Mouse (Mus musculus) stomach, postnatal 0 days (tissue): ENCODE measurements around the gene Rnd2. TPM values are rescaled to one million over a fixed set of nuclear protein-coding genes. Genes with fewer than 3 reads are reported as not detected.
"Not testable (repeated sequence)": the region's sequence is repeated elsewhere in the genome, so short reads cannot be mapped to it uniquely, and the experiment has no call there.

Experiments
- ATAC-seq: fragments of 200-750 bp; cut with Nextera tagmentation; 2 replicates; pipeline ENCODE4 v1.8.0; 2017; ENCODE audit not compliant: low FRiP score, low TSS enrichment
- DNase-seq: peaks from one replicate; pipeline ENCODE4 v3.0.0-alpha.2; 2016; ENCODE audit warnings: low spot score
- H3K27ac ChIP-seq: fragments of 300-500 bp; sonication (generic); replicated peaks from 2 replicates; pipeline ENCODE4 v1.5.1; 2014; ENCODE audit warnings: mild to moderate bottlenecking, control low read depth
- H3K27me3 ChIP-seq: fragments of 300-500 bp; sonication (generic); 2 replicates; pipeline ENCODE4 v1.6.1; 2014; ENCODE audit warnings: low read length; ENCODE audit not compliant: control insufficient read depth, insufficient read depth
- H3K36me3 ChIP-seq: fragments of 300-500 bp; sonication (generic); 2 replicates; pipeline ENCODE4 v1.6.1; 2014; ENCODE audit warnings: low read length, mixed read lengths; ENCODE audit not compliant: control insufficient read depth, insufficient read depth
- H3K4me1 ChIP-seq: fragments of 300-500 bp; sonication (generic); replicated peaks from 2 replicates; pipeline ENCODE4 v1.6.1; 2014; ENCODE audit warnings: antibody characterized with exemption; ENCODE audit not compliant: control insufficient read depth, insufficient read depth
- H3K4me2 ChIP-seq: fragments of 300-500 bp; sonication (generic); replicated peaks from 2 replicates; pipeline ENCODE4 v1.6.1; 2014; ENCODE audit warnings: low read depth, mild to moderate bottlenecking, control low read depth, moderate library complexity
- H3K4me3 ChIP-seq: fragments of 300-500 bp; sonication (generic); 2 replicates; pipeline ENCODE4 v1.5.1; 2014; ENCODE audit warnings: low read depth, low read length, control low read depth
- H3K9ac ChIP-seq: fragments of 300-500 bp; sonication (generic); 2 replicates; pipeline ENCODE4 v1.6.1; 2014; ENCODE audit warnings: mild to moderate bottlenecking, low read length, control low read depth, mixed read lengths
- H3K9me3 ChIP-seq: fragments of 300-500 bp; sonication (generic); 2 replicates; pipeline ENCODE4 v1.6.1; 2016; ENCODE audit warnings: low read length; ENCODE audit not compliant: control insufficient read depth
- CTCF ChIP-seq: IDR thresholded peaks from 2 replicates; pipeline ENCODE4 v1.5.1; 2016; ENCODE audit warnings: antibody characterized with exemption, low read depth, mild to moderate bottlenecking, moderate library complexity
- EP300 ChIP-seq: optimal IDR thresholded peaks from 2 replicates; pipeline ENCODE3; 2016; ENCODE audit warnings: antibody characterized with exemption
- WGBS: fragments of 180-500 bp; shearing (Covaris S2); extraction: QIAGEN DNeasy Blood & Tissue Kit; methylation state at CpG from one replicate; pipeline ENCODE4 v1.1.7; 2014; 5-methylcytosine and 5-hydroxymethylcytosine counted together
- polyA plus RNA-seq: library from polyadenylated mRNA; unstranded; fragments of >200 nt; fragmentation: Nextera tagmentation; extraction: Ambion mirVana; gene quantifications from 2 replicates; pipeline ENCODE4 v1.2.1, GENCODE M21; 2015

Gene Rnd2
- polyA plus RNA-seq, 1 experiment from 2014 or later, result 15.3 TPM

DNA sequence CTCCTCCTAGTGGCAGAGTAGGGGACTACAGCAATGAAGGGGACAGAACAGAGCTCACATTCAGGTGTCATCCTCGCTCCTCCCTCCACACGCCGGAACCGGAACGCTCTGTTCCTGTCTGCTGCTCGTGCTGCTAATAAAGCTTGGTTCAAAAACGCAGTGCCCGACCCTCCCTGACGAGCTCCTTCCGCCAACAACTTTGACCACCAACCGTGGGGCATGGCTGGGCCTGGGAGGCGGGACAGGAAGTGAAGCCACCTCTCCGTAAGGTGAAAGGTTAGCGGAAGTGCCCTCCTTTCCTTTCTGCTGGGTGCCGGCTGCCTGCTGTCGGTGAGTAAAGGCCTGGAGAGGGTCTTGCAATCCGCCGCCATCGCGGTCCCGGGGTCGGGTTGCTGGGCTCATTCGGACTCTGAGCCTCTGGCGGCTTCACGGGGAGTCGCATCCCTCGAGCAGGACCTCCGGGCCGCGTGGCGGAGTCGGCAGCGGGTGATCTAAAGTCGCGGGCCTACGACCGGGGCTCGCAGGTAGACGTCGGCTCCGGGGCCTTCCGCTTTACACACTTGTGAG is 22.6 kb upstream of the Rnd2 start, which contains the start of gene Rpl27:
TSS of gene Rpl27 (plus strand) at position 172 of the 567 bp plus-strand sequence.
- H3K9ac ChIP-seq, result peak within 1 kb of the TSS; percentile 97
- no peaks in the 10 kb centered on the region for H3K27me3 ChIP-seq
- peak within 1 kb of the TSS; percentile 91 for H3K27ac ChIP-seq
- peak; percentile 85 for TF ChIP-seq EP300
- TF ChIP-seq CTCF, result peak; percentile 89
- ATAC-seq, result peak; percentile 99
- H3K4me2 ChIP-seq, result peak within 1 kb of the TSS; percentile 74
- H3K4me3 ChIP-seq, result peak within 1 kb of the TSS; percentile 78
- H3K36me3 ChIP-seq, result peaks cover 13% of the 10 kb centered on the region
- no peaks in the 10 kb centered on the region for H3K4me1 ChIP-seq
- under 1% methylated on average over 42 of the region's 42 CpGs for WGBS
- H3K9me3 ChIP-seq, result no peaks in the 10 kb centered on the region
- DNase-seq, result peak; percentile 99

DNA sequence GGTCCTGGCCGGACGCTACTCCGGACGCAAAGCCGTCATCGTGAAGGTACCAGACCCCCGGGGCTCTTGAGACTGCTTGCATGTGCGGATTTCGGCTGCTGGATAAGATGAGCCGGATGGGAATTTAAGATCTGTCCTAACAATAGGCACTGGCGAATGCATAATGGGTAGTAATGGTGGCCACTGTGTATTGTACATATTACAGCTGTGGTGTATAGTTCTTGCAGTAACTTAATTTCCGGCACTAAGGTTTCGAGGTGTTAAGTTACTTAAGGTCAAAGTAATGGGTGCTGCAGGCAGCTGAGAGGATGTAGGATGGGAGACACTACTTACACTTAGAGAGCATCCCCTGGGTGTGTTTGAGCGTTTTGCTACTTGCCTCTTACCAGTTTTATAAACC is 22.0 kb upstream of the Rnd2 start:
- Histone ChIP-seq H3K9ac (peak overlapping the region; percentile 97), H3K4me3 (peak overlapping the region; percentile 78), H3K27me3 (no peaks in the 10 kb centered on the region), H3K27ac (peak overlapping the region; percentile 91), H3K9me3 (no peaks in the 10 kb centered on the region), H3K4me2 (peak overlapping the region; percentile 74), H3K36me3 (peaks cover 13% of the 10 kb centered on the region), H3K4me1 (no peaks in the 10 kb centered on the region)
- DNase-seq, result no peak
- no peak for TF ChIP-seq CTCF
- peak; percentile 3 for TF ChIP-seq EP300
- under 1% methylated on average over 14 of the region's 14 CpGs for WGBS
- ATAC-seq, result no peak

- no peak for ATAC-seq
These were observed 18.5 kb upstream of the Rnd2 start for GRCm38 (mm10) chr11:101446319-101446718.

GRCm38 (mm10) chr11:101446860-101447259 is 17.9 kb upstream of the Rnd2 start:
- DNase-seq, H3K27ac ChIP-seq, H3K4me1 ChIP-seq, H3K4me2 ChIP-seq, H3K27me3 ChIP-seq, H3K9me3 ChIP-seq, H3K4me3 ChIP-seq, ATAC-seq, H3K9ac ChIP-seq: not testable (repeated sequence)
- WGBS, result 81% methylated on average over 8 of the region's 8 CpGs
- peaks cover 13% of the 10 kb centered on the region for H3K36me3 ChIP-seq

More at GRCm38 (mm10) chr11:101446319-101446718, 18.5 kb upstream of the Rnd2 start:
- TF ChIP-seq EP300 (no peak), CTCF (no peak)
- DNase-seq, result no peak
- H3K27ac ChIP-seq, result no peak overlapping the region
- no peak overlapping the region for H3K4me2 ChIP-seq
- no peak overlapping the region for H3K9ac ChIP-seq
- H3K27me3 ChIP-seq, result no peaks in the 10 kb centered on the region
- H3K4me3 ChIP-seq, result no peak overlapping the region
- WGBS, result 62% methylated on average over 1 of the region's 1 CpGs
- no peaks in the 10 kb centered on the region for H3K9me3 ChIP-seq
- H3K36me3 ChIP-seq, result peaks cover 13% of the 10 kb centered on the region
- H3K4me1 ChIP-seq, result 0 out of 2 replicates have a peak, but pooled peaks cover 2% of the 10 kb centered on the region

- 0 out of 2 replicates have a peak, but pooled peaks cover 2% of the 10 kb centered on the region for H3K4me1 ChIP-seq
- H3K4me2 ChIP-seq, result peak overlapping the region; percentile 70
- H3K9ac ChIP-seq, result no peak overlapping the region
- no peak for TF ChIP-seq EP300
- TF ChIP-seq CTCF, result no peak
- H3K27ac ChIP-seq, result peak overlapping the region; percentile 93
- H3K36me3 ChIP-seq, result peaks cover 13% of the 10 kb centered on the region
- no peaks in the 10 kb centered on the region for H3K27me3 ChIP-seq
- 81% methylated on average over 5 of the region's 5 CpGs for WGBS
- H3K9me3 ChIP-seq, result no peaks in the 10 kb centered on the region
- no peak overlapping the region; the same call in 1 of the 2 replicates for H3K4me3 ChIP-seq
- no peak for DNase-seq
- no peak for ATAC-seq
These were observed 17.0 kb upstream of the Rnd2 start for GRCm38 (mm10) chr11:101447786-101448185.

DNA sequence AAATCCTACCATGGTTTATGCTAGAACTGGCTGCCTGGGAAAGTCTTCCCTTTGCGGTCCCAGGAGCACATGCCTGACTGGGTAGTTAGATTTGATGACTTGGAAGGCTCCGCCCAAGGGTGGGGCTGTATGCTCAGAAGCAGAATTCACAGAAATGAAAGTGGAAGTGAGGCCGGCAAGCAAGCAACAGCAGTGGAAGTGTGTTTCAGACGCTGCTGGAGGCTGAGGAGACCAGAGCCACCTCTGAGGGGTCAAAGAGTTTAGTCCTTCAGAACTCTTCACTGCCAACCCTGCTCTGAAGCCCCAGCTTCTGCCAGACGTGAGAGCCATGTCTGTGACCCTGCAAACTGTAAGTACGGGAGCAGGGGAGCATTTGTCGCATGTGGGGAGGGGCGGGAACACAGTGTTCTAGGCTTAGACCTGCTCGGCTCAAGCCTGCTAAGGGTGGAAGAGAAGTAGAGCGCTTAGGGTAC is 16.5 kb upstream of the Rnd2 start, which contains the start of gene Ifi35:
TSS of gene Ifi35 (plus strand) at position 134 of the 473 bp plus-strand sequence.
- 0 out of 2 replicates have a peak, but pooled peaks cover 2% of the 10 kb centered on the region for H3K4me1 ChIP-seq
- WGBS, result 10% methylated on average over 10 of the region's 10 CpGs
- H3K9me3 ChIP-seq, result no peaks in the 10 kb centered on the region
- peak within 1 kb of the TSS; percentile 72 for H3K9ac ChIP-seq
- TF ChIP-seq EP300, result no peak
- no peak for TF ChIP-seq CTCF
- ATAC-seq, result peak; percentile 82
- no peaks in the 10 kb centered on the region for H3K27me3 ChIP-seq
- peak; percentile 89 for DNase-seq
- peak within 1 kb of the TSS; percentile 93 for H3K27ac ChIP-seq
- H3K4me3 ChIP-seq, result peak within 1 kb of the TSS; percentile 53
- H3K36me3 ChIP-seq, result peaks cover 13% of the 10 kb centered on the region
- peak within 1 kb of the TSS; percentile 70 for H3K4me2 ChIP-seq
